Comparison of ENCODE assay signal across 7 mouse cellular contexts in genomic region chr3:138642026-138642425, GRCm38 (mm10).
DNase-seq lines count a peak whose midpoint lies in the region.

No protein-coding gene starts in this region.

- DNase-seq in layer of hippocampus, postnatal 10 days (ENCODE audit: low spot score in 2 of 2) = peak; percentile 28 to 30
- no peak for DNase-seq in layer of hippocampus, adult 11-12 months (ENCODE audit: low spot score)
- DNase-seq in ES-CJ7 (ENCODE audit: low read depth, low spot score) = peak; percentile 68
- DNase-seq in adrenal gland, postnatal 14 days = peak; percentile 58
- peak; percentile 40 to 44 for DNase-seq in kidney, postnatal 4 days
- peak; percentile 29 to 50 for DNase-seq in thymus, postnatal 10 days (ENCODE audit: low spot score in 2 of 2)
- no peak for DNase-seq in cerebellum, adult 9-10 months

Comparison
In these comparisons a context has a peak if more than half of its experiments do, and no peak if none do; other contexts are left out.
1. DNase-seq: peak in layer of hippocampus, postnatal 10 days (2 of 2), ES-CJ7 (single experiment), adrenal gland, postnatal 14 days (single experiment), kidney, postnatal 4 days (2 of 2) and thymus, postnatal 10 days (2 of 2); none in layer of hippocampus, adult 11-12 months (single experiment) and cerebellum, adult 9-10 months (single experiment).